Mouse (Mus musculus): ENCODE measurements around the gene Slc23a2. TPM values are rescaled to one million over a fixed set of nuclear protein-coding genes. Genes with fewer than 3 reads are reported as not detected.

Gene Slc23a2
- total RNA-seq, 2 experiments from 2014 or later: 15.4 to 16.0 TPM

DNA sequence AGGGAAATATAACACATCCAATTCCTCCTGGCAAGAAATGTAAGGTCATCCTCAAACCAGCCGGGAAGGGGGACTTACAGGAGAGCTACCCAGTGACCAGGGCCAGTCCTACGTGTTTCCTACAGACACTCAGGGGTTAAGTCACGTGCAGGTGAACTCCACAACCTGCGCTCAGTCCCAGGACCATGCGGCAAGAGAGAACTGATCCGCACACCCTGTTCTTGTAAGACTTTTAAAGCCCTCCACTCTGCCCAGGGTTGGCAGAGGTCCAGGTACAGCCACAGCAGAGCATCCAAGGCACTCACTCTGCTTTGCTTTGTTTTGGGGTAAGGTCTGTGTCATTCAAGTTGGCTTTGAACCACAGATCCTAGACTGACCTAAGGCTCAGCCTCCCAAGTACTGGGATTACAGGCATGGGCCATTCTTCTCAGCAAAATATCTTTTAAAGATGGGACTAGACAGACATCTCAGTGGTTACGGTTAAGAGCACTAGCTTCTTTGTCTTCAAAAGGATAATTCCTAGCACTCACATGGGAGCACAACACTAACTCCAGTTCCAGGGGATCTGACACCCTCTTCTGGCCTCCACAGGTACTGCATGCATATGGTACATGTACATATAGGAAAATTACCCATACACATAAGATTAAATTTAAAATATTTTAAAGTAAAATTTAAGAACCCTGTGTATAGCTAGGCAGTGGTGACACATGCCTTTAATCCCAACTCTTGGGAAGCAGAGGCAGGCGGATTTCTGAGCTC, 8.9 kb downstream of the Slc23a2 start:
- intact Hi-C loops (cut with DNase I): loop anchor here (5.0 kb wide), 1 partner anchor 106 kb away; no protein-coding TSS in a partner anchor
- DNase-seq: no peak

DNA sequence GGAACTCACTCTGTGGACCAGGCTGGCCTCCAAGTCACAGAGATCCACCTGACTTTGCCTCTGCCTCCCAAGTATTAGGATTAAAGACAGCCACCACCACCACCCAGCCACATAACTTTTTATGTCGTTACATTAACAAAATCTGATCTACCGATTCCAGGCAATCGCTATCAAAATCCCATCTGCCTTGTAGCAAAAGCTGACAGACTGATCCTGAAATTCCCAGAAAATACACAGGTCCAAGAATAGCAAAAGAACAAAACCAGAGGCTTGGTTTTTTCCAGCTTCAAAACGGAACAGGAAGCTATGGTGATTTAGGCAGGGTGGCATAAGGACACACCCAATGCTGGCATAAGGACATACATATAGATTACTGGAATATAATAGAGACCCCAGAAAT, 10.2 kb downstream of the Slc23a2 start:
- intact Hi-C loops (cut with DNase I): loop anchor here (5.0 kb wide), 1 partner anchor 108 kb away; no protein-coding TSS in a partner anchor
- DNase-seq: no peak

DNA sequence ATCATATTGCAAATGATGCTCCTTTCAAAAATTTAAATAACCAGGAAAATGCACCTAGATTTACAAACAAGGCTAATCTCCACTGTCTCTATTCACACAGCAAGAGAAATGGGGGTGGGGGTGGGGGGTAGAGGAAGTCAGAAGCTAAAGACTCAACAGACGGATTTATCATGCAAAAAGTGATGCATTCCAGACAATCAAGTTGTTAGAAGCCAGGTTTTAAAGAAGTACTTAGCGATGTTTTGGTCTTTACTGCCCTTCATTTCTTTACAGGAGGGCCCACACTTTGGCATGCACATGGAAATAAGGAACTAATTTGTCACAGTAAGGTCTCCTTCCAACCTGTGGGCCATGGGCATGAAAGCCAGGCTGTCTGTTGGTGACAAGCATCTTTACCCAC, 11.5 kb downstream of the Slc23a2 start:
- DNase-seq: no peak

DNA sequence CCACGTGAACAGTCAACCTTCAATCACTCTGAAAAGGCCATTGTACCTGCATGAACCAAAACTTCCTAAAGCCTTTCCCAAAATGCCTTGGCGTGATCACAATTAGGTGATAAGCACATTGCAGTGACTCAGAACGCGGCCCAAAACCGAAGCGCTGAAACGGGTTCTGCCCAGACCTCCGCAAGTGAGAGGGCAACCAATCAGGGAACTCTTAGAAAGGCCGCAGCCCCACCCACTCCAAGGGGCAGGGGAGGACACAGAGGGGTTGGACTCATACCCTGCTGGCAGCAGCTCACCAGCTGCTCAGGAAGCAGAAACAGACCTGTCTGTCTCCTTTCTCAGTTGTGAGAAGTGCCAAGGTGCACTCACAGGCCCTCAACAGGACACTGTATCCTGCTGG, 13.6 kb downstream of the Slc23a2 start:
- DNase-seq: peak; percentile 61 to 76
- intact Hi-C loops (cut with DNase I): no loop called here

More for the DNA sequence above, 11.5 kb downstream of the Slc23a2 start:
- intact Hi-C loops (cut with DNase I): no loop called here

DNA sequence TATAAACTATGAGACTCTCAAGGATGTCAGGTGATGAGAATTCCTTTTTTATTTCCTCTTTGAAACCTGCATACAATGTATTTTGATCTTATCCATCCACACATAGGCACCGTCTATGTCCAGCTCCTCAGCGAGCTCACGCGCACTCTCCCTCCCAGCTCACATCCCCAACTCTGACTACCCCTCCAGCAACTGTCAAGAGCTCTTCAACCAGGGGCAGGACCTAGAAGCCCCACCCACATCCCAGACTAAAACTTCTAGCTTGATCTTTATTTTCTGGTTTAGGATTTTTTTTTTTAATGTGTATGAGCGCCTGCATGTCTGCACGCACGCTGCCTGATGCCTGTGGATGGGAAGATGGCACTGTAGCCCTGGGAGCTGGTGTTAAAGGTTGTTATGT, 14.9 kb downstream of the Slc23a2 start:
- intact Hi-C loops (cut with DNase I): no loop called here

DNA sequence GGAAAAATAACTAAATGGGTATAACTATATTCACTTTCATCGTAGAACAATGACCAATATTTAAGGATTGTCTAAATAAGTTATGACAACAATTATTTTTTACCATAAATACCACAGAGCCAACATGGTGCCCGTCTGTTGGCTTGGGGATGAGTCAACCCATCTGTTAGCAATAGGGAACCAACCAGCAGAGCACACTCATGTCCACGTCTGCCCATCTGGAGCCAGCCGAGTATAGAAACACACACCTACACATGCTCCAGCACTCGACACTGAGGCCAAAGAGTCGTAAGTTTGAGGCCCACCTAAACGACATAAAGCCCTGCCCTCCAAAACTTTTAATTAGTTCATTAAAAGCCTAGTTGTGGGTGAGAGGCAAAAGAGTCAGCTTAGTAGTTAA, 15.7 kb downstream of the Slc23a2 start:
- no peak for DNase-seq
- intact Hi-C loops (cut with DNase I): no loop called here

More for the DNA sequence above, 14.9 kb downstream of the Slc23a2 start:
- no peak for DNase-seq

DNA sequence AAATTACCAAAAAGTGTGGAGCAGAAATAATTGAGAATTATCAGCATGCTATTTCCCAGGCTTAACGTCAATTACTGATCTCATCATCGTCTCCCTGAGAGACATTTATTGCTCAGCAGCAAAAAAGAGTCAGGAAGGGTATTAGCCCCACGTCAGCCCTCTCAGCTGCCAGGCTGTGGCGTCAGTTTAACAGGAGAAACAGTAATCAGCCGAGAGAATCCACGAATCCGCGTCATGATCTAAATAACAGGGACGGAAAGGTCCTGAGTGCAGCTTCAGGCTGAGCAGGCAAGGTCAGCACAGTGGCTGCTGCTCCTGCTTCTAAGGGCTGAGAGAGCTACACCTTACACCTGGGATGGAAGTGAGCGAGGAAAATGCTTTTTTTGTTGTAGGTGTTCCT, 17.0 kb downstream of the Slc23a2 start:
- intact Hi-C loops (cut with DNase I): no loop called here
- no peak for DNase-seq

DNA sequence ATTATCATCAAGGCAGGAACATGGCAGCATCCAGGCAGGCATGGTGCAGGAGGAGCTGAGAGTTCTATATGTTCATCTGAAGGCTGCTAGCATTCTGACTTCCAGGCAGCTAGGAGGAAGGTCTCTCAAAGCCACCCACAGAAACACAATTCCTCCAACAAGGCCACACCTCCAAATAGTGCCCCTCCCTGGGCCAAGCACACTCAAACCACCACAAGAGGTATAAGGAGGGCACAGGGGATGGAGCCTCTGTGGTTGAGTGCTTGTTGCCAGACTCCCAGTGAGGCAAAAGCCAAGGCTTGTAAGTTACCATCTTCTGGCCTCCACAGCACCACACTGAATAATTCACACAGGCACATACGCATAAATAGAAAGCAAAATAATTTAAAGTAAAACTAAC, 18.6 kb downstream of the Slc23a2 start:
- DNase-seq: no peak
- intact Hi-C loops (cut with DNase I): no loop called here

DNA sequence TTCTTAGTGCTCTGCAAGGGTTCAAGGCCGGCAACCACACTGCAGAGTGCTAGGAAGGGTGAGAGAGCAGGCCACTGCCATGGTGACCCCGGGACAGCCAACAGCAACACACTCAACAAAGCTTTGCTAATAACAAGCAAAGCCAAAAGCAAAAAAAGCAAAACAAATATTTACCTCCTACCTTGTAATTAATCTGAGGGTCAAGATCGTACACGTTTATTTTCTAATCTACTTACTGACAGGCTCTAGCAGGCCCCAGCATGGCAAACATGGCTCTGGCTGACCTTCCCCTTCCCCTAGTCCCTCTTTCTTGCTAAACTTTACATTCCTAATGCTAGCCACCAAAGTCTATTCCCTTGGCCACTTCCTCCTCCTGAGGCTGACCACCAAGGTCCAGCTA, 21.8 kb downstream of the Slc23a2 start:
- DNase-seq: no peak
- intact Hi-C loops (cut with DNase I): no loop called here

DNA sequence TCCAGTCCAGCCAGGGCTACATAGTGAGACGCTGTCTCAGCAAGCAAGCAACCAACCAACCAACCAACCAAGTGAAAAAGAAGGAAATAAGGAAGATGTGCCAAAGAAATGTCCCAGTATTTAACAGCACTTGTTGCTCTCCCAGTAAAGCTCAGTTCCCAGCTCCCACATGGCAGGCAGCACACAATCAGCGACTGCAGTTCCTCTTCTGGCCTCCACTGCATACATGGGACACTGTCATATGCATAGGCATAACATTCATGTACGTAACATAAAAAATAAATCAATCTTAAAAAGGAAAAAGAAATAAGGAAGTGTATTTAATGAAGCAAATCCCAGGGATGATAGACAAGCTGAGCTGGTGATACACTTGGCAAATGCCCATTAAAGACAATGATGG, 23.9 kb downstream of the Slc23a2 start:
- no peak for DNase-seq
- intact Hi-C loops (cut with DNase I): no loop called here

DNA sequence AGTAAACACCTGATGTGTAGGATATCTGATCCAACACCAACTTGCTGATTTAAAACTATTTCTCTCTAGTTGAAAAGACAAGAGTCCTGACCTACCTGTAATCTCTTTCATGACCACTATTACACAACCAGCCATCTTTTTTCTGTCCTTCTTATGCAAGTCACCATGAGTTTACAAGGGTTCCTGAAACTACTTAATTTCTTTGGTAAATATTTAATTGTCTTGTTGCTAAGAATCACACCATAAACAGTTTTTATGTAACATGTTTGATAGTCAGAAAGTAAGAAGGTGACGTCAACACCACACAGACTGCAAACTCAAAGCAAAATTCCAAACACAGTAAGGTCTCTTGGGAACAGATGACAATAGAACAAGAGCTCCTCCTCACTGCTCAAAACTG, 26.3 kb downstream of the Slc23a2 start:
- DNase-seq: no peak
- intact Hi-C loops (cut with DNase I): no loop called here

DNA sequence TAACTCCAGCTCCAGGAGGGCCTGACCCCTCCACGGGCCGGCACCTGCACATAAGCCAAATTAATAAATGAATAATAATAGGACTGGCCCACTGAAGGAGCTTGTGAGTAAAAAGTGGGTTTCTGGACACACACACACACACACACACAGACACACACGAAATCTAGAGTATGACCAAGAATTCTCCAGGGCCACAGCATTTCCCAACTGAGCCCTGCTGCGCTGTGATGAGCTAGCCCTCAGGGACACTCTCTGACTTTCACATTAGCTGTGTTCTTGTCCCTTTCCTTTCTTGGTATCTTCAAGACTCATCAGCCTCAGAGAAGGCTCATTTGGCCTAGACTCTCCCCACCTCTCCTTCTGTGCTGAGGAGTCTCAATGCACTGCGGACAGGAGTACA, 29.0 kb downstream of the Slc23a2 start:
- no peak for DNase-seq
- intact Hi-C loops (cut with DNase I): loop anchor here (2.0 kb wide), 2 partner anchors 53 to 295 kb away; no protein-coding TSS in a partner anchor

DNA sequence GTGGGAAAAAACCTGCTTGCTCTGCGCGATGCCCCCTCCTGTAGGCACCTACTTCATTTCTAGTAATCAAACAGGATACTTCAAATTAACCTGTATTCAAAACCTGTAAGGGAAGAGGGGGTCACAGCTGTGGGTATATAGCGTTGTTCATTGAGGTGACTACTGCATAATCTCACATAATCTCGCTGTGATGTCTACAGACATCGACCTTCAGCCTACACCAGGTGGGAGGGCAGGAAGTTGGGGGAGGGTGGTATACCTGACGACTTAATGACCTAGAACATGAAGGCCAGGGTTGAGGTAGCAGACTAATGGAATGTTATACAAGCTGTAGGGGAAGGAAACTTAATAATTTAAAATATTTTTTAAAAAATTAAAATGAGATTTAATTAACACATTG, 29.6 kb downstream of the Slc23a2 start:
- intact Hi-C loops (cut with DNase I): loop anchor here (2.0 kb wide), 2 partner anchors 53 to 295 kb away; no protein-coding TSS in a partner anchor
- DNase-seq: no peak

DNA sequence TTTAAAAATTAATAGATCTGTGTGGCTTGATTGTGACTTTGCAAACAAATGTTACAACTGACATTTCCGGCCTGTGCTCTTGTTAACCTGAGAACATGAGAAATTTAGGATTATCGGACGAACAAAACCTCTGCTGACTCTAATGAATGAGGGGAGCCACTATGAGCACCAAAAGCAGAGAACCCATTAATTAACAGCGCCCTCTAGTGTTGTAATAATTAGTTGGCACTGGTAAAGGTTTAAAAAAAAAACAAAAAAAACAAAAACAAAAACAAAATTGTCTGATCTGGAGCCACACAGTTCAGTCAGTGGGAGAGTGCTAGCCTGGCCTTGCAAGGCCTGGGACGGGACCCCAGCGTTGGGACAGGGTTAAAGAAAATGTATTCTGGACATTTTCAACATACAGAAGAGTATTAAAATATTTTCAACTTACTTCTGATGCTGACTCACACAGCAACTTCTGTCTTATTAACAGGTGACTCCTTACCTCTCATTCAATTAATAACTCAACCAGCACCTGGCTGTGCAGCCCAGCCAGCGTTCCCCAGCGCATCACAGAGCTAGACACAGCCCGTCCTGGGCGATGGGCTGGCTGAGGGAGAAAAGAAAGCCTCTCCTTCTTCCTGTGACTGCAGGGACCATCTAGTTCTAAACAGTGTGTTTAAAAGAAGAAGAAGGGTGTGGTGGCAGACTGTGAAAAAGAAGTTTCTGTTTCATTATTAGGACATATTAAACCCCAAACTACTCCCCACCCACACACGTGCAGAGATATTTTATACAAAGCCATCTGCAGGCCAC, 30.7 kb downstream of the Slc23a2 start:
- intact Hi-C loops (cut with DNase I): loop anchor here (2.0 kb wide), 2 partner anchors 51 to 293 kb away; no protein-coding TSS in a partner anchor
- DNase-seq: no peak

DNA sequence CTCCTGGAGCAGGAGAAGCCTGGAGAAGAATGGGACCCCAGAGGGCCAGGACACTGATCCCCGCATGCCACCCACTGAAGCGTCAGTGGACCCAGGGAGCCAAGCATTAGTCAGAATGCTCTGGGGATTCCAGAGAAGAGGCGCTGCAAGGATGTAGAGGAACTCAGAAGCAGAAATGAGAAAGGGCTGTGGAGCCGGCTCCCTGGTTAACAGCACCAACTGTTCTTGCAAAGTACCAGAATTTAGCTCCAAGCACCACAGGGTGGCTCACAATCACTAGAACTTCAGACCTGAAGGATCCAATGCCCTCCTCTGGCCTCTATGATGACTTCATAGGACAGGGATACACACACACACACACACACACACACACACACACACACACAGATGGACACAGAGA, 32.6 kb downstream of the Slc23a2 start:
- no peak for DNase-seq
- intact Hi-C loops (cut with DNase I): no loop called here

DNA sequence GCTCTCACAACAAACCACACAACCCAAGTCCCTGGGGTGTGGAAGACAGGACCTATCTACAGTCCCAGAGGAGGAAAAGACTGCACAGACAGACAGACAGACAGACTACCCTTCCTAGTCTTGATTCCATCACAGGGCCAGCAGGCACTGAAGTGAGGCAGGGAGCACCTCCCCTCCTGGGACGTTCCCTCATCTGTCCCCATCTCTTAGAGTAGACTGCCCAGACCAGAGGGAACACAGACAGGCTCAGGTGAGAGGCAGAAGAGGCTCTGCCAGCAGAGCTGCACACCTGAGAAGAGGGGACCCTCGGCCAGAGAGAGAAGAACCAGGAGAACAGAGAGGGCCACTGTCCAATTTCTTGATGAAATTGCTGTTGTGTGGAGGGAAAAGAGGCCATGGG, 33.0 kb downstream of the Slc23a2 start:
- intact Hi-C loops (cut with DNase I): loop anchor here (1.0 kb wide), 1 partner anchor 130 kb away; no protein-coding TSS in a partner anchor
- DNase-seq: no peak

DNA sequence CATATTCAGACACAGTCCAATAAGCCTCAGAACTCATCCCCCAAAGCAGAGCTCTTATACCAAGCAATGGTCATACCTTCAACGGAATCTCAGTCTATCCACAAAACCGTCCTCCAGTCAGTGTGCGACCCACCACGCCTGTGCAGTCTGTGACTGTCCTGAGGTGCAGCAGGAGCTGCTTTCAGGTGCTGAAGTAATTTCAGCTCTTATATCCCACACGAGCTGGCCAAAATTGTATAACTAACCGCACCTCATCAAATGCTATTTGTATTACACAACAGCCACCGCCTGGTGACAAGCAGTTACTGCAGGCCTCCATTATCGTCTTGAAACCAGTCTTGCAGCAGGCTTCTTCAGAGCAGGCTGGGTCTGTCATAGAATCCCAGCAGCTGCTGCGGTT, 33.6 kb downstream of the Slc23a2 start:
- intact Hi-C loops (cut with DNase I): loop anchor here (1.0 kb wide), 1 partner anchor 129 kb away; no protein-coding TSS in a partner anchor
- peak; percentile 54 to 69 for DNase-seq

DNA sequence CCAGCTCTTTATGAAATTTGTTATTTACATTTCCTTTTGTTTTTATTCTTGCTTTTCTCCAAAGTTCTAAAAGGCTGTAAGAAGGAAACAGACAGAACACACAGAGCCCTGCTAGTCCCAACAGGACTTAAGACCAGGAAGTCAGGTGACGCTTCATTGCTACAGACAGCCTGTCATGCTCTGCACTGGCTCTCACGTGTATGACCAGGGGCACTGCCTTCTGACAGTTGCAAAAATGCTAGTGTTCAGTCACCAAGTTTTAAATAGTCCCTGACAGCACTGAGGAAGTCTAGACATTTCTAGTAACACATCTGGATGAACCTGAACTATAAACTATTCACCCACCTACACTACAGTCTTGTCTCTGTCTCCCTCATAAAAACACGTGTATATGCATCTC, 34.2 kb downstream of the Slc23a2 start:
- intact Hi-C loops (cut with DNase I): loop anchor here (1.0 kb wide), 1 partner anchor 128 kb away; no protein-coding TSS in a partner anchor
- no peak for DNase-seq

DNA sequence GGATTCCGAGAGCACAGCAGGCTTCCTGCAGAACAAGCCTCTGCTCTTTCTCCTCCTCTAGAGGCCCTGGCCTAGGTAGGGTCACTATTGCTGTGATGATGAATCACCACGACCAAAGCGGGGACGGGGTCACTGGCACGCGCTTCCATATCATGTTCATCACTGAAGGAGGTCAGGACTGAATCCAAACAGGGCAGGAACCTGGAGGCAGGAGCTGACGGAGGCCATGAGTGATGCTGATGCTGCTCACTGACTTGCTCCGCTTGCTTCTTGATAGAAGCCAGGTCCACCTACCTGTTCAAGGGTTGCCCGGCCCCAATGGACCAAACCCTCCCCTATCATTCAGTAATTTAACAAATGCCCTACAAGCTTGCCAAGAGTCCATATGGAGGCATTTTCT, 35.9 kb downstream of the Slc23a2 start:
- intact Hi-C loops (cut with DNase I): no loop called here
- DNase-seq: no peak

DNA sequence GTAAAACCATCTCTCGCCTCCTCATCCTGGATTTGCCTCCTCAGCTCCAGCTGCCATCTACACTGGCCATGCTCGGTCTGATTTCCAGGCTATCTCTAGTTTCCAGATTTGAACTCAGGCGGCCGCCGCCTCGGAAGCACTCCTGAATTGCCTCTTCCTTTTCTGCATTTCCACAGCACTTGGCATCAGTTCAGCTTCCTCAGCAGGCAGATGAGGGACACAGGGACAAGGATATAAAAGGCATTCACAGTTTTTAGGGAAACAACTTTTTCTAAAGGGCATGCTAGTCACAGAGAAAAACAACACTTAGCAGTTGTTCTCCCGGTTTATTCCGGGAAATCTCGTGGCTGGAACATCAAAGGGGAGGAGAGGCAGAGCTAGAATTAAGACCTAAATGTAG, 37.3 kb downstream of the Slc23a2 start:
- intact Hi-C loops (cut with DNase I): no loop called here
- DNase-seq: peak; percentile 53 to 62

DNA sequence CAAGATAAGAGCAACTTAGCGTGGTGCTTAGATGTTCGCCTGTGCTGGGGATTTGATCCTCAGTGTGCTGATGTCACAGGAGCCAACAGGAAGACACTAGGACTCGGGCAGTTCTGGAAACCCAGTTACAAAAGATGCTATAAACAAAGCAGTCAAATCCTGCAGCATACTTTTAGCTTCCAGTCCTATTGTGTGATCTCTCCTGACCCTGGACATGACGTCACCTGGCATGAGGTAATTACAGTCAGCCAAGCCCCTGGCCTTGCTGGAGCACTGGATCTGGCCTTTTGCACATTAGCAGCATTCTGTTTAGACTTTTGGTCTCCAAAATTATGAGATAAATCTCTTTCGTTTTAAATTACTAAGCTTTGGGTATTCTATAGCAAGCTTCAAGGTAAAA, 38.8 kb downstream of the Slc23a2 start:
- intact Hi-C loops (cut with DNase I): no loop called here

More for the DNA sequence above, 38.8 kb downstream of the Slc23a2 start:
- peak; percentile 25 to 61 for DNase-seq

Data from heart, postnatal 14 days (tissue).